Mouse (Mus musculus) 3134 (cell line): Measurements from ENCODE around the gene Cmtm4.
"Not testable (repeated sequence)": the region's sequence is repeated elsewhere in the genome, so short reads cannot be mapped to it uniquely, and the experiment has no call there.

ENCODE experiments used
- DNase-seq: peaks from one replicate; pipeline ENCODE4 v3.0.0-alpha.2; 2011; ENCODE audit warnings: low spot score; ENCODE audit not compliant: insufficient read length; ENCODE audit errors: extremely low read depth

Cmtm4 gene

DNA sequence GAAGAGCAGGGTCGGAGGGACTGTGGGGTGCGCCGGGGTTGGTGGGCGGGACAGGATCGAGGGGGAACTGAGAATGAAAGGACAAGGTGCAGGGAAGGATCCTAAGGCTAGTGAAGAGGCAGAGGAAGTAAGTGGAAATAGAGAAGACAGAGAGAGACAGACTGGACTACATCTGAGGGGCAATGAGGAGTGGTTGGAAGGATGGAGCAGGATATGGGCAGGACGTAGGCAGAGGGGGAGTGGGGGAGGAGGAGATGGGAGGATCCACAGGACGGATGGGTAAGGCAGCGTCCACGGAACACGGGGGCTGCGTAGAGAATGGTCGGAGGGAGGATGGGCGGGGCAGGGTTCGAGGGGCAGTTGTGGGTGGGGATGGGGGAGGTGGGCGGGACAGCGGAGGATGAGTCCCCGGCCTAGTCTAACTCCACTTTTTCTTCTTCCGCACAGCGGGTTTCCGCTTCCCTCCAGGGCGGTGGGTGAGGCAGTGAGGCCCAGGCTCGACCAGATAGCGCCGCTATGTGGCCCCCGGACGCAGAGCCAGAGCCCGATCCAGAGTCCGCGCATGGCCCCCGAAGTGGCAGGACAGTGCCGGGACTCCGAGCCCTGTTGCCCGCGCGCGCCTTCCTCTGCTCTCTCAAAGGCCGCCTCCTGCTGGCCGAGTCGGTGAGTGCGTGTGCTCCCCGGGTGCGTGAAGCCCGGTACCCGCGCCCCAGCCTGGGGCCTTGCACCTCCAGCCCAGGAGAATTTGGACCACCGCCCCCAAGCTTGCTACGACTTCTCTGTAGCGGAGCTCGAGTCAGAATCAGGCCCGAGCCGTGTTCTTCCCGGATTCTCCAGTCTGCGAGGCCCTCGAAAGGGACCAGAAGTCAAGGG, 55.1 kb downstream of the Cmtm4 start:
- DNase-seq: peak; percentile 84

DNA sequence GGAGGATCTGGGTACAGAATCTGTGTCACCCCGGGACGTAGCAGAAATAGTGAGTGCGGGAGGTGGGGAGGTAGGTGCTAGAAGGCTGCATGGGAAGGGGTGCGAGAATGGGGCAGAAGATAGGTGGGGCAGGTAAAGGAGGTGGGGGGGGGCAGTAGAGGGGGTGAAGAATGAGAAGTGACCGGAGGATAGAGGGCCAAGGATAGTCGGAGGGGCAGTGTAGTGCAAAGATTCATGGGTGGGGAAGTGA, 55.7 kb downstream of the Cmtm4 start:
- DNase-seq: no peak

DNA sequence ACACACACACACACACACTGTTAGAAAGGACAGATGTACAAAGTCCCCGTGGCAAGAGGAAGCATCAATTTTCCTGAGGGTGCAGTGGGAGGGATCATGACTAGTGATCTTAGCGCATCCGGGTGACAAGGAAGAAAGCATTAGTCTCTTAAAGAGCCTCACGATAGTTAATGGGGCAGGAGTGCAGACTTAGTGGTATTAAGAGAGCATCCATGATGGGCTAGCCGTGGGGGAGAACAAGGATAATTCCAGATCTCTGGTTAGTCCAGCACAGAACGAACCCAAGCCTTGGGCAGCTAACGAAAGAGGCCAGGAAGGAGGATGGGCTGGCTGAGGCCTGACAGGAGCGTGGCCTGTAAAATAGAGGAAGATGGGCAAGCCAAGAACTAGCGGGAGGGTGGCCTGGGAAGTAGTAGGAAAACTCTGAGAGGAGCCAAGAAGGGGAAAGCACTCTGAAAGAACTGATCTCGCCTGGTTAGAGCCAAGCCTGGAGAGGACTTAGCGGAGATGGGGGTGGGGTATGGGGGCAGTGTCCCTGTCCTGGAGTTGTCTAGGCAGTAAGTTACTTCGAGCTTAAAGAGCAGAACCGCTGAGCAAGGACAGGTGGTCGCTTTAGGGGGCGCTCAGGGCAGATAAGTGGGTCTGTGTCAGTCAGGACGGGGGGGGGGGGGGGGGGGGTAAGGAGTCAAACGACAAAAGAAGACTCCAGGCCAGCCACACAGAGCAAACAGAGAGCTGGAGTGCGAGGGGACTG, 56.2 kb downstream of the Cmtm4 start, which contains the start of gene Cmtm3:
Gene Cmtm3, plus strand, starts transcription at position 182 of the 754 bp plus-strand sequence.
- DNase-seq: no peak

DNA sequence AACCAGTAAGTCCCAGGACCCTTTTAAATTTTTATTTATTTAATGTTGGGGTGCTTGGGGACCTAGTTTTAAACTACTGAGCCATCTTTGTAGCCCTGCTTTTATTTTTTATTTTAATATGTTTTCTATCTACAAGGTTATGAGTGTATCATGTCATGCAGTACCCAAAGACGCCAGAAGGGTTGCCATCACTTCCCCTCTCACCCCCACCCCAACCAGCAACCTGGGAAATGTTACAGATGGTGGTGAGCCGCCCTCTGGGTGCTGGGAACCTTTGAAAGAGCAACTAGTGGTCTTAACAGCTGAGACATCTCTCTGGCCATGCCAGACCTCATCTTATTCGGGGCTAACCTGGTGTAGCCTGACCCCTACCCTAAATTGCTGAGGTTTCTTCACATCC, 57.7 kb downstream of the Cmtm4 start:
- DNase-seq: no peak

DNA sequence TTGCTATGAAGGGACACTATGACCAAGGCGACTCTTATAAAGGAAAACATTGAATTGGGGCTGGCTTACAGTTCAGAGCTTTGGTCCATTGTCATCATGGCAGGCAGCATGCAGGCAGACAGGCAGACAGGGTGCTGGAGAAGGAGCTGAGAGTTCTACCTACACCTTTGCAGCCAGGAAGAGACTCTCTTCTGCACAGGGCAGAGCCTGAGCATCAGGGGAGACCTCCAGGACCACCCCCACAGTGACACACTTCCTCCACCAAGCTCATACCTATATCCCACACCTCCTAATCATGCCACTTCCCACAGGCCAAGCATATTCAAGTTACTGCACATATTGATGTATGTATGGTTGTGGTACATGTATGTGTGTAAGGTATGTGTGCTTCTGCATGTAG, 58.8 kb downstream of the Cmtm4 start:
- DNase-seq: no peak

DNA sequence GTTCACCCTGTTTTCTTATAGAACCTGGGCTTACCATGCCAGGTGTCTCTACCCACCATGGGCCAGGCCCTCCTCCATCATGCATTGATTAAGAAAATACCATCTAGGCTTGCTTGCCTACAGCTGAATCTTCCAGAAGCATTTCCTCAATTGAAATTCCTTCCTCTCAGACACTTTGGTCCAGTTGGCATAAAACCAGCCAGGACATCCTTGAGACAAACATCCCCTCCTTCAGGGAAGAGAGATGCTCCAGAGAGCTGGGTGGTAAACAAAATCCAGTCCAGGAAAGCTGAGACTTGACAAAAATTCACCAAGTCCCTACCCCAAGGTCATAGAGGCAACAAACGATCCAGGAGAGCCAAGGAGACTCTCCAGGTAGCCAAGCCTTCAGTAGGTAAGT, 61.4 kb downstream of the Cmtm4 start:
- DNase-seq: no peak

DNA sequence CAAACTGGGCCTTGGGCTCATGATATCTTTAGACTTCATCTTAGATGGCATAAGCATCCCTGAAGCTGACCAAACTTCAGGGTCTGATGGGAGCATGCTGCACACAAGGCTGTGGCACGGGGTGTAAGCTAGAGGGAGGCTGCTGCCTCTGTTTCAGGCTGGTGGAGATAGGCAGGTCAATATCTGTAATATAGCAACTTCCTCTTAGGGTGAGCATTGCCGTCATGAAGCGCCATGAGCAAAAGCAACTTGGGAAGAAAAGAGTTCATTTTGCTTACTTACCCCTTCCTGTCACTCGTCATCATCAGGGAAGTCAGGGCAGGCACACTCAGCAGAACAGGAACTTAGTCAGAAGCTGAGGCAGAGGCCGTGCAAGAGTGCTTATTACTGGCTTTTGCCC, 61.8 kb downstream of the Cmtm4 start:
- no peak for DNase-seq

DNA sequence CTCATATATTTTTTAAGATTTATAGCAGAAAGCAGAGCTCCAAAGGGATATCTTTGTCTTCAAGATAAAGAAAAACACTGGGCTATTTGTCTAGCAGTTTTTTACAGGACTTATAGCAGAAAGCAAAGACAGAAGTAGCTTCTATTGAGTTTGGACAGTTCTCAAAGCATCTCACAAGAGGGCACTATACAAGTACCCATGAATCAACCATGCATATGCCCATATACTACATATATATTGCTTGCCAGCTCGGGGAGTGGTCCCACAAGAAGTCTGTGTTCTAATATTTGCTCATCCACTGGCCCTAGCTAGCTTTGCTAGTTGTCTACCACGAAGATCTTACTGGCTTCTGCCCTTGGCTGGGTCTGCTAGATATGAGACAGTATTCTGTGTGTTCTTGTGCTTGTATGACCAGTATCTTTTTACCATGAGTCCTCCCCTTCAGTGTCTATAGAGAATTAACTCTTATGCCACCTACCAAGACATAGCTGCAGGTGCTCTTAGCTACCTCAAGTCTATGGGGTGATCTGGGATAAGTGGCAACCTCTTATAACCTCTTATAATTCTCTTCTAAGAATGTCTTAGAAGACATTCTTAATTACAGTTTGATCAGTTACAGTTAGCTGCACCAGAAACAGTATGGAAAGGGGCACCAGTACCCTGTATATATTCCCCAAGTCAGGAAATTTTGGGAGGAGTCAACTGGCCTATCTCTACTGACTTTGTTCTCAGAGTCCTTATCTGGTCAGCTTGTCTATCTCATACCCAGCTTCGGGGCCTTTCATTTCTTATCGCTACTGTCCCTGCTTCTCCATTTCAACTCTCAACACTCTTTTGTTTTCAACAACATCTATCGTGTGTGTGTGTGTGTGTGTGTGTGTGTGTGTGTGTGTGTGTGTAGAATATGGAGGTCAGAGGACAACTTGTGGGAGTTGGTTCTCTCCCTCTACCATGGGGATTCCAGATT, 62.7 kb downstream of the Cmtm4 start:
- DNase-seq: no peak

DNA sequence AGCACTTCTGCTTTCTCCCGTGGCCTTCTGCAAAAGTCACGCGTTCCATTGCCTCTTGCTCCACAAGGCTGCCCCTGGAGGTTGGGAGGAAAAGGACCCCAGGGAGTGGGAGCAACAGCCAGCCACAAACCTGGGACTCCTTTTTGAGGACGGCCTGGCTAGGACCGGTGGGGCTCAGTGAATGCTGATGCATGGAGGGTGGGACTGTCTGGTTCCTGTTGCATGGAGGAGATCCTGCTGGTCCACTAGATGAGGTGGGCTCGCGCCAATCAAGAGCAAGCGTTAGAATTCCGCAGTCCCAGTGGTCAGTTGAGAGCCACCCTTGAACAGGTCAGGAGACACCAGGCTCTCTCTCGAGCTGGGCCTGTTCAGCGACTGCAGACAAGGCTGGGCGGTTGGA, 73.7 kb downstream of the Cmtm4 start, which contains the start of gene Cmtm2b:
Gene Cmtm2b, plus strand, starts transcription at position 301 of the 400 bp plus-strand sequence.
- DNase-seq: not testable (repeated sequence)

DNA sequence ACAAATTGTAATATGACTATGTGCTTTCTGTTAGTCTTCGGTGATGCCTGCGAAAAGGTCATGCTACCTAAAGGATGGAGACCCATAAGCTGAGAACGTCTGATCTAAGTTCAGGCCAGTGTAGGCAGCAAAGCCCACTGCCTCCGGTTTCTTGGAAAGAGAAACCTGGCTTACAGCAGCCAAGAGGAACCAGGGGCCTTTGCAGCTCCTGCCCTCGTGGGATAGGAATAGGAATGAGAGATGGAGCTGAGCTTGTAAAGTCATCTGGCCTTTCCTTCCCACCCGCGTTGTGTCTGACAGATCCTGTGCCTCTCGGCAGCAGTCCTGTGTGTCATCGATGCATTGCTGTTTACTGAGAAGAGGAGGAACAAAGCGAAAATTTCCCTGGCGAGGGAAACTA, 74.3 kb downstream of the Cmtm4 start, which contains the start of gene Gm11020:
Gene Gm11020, plus strand, starts transcription at position 301 of the 400 bp plus-strand sequence.
- not testable (repeated sequence) for DNase-seq

DNA sequence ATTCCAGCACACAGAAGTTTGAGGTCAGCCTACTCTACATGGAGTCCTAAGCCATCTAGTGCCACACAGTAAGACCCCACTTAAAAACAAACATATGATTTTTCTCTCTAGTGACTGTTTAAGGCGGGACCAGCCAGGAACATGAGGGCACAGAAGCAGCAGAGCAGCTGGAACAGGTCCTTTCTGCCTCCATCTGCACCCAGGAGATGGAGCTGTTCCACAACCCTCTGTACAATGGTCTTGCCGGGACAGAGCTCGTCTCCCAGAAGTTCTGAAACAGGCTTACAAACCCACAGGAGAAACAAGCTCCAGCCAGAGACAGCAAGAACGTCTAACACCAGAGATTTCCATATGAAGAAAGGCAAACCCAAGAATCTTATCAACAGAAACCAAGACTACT, 82.3 kb downstream of the Cmtm4 start:
- DNase-seq: no peak

DNA sequence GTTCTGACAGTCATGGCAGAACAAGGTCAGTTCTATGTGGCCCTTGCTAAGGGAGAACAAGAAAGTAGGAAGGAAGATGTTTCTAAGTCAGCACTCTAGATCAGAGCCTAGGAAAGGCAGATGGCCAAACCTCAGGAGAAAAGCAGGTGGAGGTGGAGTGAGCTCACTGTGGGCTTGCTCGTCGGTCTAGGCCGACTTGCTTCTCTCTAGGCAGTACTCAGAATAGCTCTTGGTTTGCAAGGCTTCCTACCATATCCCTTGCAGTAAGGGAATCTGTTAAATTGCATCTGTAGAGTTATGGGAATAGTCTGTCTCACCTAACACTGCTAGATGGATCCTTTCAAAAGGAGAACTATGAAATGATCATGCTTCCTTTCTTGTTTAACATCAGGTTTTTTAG, 83.6 kb downstream of the Cmtm4 start:
- not testable (repeated sequence) for DNase-seq

DNA sequence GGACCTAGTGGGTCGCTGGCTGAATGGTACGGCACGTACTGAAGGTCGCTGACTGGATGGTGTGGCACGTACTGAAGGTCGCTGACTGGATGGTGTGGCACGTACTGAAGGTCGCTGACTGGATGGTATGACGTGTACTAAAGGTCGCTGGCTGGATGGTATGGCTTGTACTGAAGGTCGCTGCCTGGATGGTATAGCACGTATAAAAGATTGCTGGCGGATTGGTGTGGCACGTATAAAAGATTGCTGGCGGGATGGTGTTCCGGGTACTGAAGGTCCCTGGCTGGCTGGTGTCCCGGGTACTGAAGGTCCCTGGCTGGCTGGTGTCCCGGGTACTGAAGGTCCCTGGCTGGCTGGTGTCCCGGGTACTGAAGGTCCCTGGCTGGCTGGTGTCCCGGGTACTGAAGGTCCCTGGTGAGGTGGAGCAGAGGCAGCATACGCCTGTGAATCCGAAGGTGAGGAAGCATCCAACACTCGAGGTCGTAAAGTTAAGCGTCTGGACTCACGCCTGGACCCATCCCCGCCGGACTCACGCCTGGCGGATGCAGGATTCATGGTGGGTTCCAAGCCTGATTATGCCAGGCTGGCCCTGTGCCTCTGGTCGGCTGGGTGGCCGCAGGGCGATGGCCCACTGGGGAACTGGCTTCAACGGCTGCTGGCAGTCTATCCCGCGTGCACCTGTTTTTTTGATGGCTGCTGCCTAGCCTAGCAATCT, 86.0 kb downstream of the Cmtm4 start, which contains the start of the genes Gm45711 and Cmtm1:
Gene Gm45711, minus strand, starts transcription at position 641 of the 715 bp plus-strand sequence.
Gene Cmtm1, minus strand, starts transcription at position 705 of the 715 bp plus-strand sequence.
- DNase-seq: not testable (repeated sequence)

DNA sequence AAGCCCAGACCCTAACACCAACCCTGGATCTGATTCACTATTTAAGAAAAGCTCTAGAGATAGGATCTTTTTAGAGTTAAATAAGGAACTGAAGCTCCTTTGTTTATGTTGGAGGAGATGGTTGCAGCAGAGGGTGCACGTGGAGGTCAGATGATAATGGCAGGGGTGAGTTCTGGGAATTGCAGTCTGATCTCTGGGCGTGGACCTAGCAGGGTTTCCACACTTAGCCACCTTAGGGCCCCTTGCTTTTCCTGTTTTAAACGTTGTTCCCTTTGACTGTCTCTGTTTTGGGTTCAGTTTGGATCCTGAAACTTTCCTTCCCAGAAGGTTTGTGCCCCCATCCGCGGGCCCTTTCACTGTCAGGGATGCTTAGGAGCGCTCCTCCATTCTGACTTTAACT, 87.3 kb downstream of the Cmtm4 start:
- not testable (repeated sequence) for DNase-seq

DNA sequence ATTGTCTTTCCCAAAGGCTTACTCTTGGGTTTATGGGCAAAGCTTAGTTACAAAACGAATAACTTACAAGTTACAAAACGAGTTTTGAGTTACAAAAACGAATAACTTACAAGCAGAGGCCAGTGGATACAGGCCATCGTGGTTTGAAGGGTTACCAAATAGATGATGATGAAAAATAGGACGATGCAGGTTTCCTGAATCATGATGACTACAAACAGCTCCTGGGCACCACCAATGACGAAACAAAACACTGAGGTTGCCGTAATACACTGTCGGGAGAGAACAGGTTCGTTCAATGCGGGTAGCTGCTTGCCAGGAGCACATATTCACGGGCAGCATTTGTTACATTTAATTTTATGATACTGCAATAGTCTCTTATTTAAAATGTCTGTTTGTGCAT, 90.6 kb downstream of the Cmtm4 start:
- DNase-seq: no peak

DNA sequence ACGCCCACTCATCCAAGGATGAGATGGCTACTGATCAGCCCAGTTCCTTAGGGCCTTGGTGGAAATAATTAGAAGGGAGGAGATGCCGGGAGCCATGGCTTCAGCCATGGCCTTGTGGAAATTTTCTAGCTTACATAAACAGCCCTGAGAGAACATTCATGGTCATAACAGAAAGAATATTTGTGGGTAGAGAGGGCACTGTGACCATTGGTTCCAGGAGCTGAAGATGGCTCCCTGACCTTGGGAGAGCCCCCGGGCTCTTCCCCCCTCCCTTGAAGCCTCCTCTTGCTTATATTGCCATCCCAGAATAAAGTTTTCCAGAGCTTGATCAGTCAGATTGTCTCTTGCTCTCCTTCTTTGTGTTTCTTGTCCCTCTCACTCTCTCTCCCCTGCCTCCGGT, 93.1 kb downstream of the Cmtm4 start:
- not testable (repeated sequence) for DNase-seq

DNA sequence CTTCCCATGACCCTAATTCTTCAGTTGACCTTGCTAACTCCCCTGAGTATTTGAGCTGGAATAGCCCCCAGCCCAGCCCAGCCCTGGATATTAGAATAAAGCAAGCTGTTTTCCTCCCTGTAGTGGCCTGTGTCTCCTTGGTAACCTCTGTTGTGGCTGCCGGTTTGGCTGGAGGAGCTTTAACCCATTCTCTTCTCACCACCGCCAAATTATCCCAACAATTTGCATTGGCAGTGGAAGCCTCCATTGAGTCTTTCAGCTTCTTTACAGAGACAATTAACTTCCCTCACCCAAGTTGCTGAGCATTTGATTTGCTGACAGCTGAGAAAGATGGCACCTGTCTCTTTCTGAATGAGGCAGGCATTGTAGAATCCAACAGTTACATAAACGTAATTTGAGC, 94.0 kb downstream of the Cmtm4 start:
- DNase-seq: not testable (repeated sequence)
